Mouse (Mus musculus): Measurements from ENCODE around the gene Tax1bp1. TPM values are rescaled to one million over a fixed set of nuclear protein-coding genes. Genes with fewer than 3 reads are reported as not detected.
A peak's percentile ranks its signal among the peaks of the same experiment; 100 is the strongest.

Tax1bp1 gene
- total RNA-seq, 4 experiments from 2014 or later, result 69.3 to 72.3 (median 71.7) TPM

DNA sequence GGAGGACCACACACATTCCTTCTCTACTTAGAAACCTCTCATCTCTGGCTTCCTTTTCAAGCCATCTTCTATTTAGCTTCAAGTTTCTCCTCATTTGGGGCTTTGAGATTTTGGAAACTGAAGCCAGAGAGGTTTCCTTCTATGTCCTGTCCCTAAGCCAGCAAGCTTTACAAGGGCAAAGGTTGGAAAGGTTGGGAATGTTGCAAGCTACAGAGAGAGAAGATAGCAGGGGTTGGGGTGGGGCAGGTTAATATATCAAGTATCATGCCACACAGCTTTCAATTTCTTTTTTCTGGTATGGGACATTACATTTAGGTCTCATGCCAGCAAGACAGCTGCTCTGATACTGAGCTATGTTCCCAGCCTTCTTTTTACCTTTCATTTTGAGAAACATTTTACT, 8.2 kb upstream of the Tax1bp1 start:
- DNase-seq (ENCODE audit: low spot score in 2 of 2), result no peak

DNA sequence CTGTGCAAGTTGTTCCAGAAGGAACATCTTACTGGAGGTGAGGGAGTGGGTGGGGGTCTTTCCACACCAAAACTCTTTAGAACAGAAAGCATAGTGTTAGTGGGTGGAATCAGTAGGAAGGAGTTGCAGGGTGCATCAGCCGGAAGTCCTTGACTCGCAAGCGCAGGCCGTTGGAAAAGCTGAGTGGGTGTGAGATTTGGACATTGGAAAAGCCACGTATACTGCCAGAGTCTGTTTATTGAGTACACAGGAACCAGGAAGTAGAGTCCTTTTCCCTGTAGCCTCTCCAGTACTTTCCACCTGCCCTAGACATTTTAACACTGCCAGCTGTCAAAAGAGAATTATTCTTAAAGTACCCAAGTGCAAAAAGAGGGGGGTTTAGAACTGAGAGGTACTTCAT, 5.7 kb upstream of the Tax1bp1 start:
- no peak for DNase-seq (ENCODE audit: low spot score in 2 of 2)

DNA sequence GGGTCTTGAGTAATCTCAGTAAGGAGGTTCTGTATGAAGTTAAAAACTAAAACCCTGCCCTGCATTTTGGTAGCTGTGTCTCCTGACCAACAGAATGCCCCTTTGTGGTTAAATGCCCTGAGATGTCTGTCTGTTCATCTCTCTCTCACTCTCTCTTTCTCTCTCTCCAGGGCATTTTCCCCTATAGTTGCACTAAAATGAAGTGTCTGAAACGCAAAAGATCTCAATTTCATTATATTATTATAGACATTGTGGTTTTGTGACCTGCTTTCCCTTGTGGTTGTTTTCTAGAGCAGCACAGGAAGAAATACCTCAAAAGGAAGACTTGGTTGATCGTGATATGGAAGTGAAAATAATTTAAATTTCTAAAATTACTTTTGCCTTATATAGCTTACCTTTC, 966 bp upstream of the Tax1bp1 start:
- DNase-seq (ENCODE audit: low spot score in 2 of 2), result no peak

DNA sequence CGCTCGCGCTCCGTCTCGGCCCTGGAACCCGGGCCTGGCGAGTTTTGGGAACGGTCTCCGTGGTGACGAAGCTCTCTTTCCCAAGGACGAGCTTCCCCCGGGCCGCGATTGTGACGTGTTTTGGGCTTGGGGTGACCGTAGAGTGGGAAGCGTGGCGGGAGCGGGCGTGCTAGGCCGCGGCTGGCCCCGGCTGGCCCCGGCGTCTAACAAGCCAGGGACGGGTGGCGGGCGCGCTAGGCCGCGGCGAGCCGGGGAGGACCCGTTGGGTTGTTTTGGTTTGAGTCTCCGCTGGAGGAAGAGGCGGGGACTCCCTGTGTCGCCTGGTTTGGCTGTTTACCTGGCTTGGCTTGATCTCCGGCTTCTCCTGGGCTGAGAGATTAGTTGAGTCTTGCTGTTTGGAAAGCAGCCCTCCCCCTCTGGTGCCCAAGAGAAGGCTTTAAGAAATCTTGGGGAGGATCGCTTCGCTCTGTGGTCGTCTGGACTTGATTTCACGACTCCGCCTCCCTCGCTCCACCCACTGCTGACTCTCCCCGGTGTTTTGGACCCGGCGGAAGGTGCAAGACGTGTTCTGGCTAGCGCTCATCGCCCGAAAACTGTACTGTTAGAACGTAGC, 474 bp downstream of the Tax1bp1 start:
- DNase-seq (ENCODE audit: low spot score in 2 of 2), result peak; percentile 42 to 47

DNA sequence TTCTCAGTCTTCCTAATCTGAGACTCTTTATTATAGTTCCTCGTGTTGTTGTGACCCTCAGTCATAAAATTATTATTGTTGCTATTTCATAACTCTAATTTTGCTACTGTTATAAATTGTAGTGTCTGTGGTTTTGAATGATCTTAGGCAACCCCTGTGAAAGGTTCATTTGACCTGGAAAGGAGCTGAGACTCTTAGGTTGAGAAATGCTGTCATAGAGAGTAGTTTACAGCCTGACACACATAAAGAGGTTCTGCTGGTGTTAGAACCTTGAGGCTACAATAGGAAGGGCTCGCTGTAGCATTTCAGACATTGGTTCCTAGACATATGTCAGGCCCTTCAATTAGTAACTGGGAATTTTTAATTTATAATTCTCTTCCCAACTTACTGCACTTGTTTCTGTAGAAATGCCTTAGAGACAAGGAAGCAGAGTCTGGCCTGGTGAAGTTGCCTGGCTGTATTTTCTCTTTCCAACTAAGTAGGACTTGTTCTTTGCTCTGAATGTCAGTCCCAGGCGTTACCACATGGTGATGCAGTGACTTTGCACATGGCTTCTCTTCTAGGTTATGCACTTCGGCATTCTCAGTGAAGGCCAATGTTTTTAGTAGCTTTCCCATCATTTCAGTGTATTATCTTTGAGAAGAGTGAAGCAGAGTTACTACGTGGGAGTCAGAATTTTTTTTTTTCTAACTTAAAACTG, 4.1 kb downstream of the Tax1bp1 start:
- no peak for DNase-seq (ENCODE audit: low spot score in 2 of 2)

DNA sequence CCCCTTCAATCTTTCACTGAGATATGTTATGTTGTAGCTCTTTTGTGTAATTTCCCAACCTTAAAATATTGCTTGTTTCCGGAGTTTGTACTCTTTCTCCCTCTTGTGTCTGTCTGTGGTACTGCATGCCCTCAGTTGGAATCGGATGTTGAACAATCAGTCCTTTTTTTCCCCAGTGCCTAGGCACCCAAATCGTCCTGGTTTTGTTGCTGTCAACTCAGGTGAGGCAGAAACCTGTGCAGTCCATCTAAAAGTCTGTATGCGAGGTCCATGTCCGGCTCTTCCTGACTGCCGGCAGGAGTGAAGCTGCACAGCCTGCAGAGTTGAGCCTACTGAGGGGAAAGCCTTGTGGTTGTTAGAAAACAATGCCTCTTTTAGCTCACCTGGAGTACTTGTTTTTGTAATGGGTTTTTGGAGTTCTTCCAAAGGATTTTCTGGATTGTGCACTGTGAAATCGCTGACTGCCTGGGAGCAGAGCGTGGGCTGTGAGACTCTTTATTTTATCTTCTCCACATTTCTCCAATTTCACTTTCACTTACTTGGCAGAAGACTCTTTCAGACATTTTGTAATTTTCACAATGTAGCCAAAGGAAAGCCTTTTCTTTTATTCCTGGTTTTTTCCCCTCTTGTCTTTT, 11.4 kb downstream of the Tax1bp1 start:
- DNase-seq (ENCODE audit: low spot score in 2 of 2), result peak; percentile 24 to 35

DNA sequence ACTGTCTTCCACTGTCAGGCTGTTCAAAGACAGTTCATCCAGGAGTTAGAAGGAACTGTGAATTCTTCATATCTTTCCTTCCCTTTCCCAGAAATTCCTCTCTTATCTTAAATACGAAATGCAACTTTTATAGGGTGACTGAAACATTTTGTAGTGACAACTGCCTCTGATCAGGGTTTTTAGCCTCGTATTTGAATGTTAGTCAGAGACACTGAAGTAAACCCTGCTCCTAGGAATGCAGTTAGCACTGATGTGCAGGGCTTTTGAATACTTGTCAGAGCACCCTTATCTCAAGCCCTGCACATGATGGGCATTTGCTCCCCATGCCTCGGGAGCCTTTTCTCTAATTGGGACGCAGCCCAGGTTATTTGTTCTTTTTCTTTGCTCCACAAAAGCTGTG, 16.8 kb downstream of the Tax1bp1 start:
- DNase-seq (ENCODE audit: low spot score in 2 of 2), result no peak

DNA sequence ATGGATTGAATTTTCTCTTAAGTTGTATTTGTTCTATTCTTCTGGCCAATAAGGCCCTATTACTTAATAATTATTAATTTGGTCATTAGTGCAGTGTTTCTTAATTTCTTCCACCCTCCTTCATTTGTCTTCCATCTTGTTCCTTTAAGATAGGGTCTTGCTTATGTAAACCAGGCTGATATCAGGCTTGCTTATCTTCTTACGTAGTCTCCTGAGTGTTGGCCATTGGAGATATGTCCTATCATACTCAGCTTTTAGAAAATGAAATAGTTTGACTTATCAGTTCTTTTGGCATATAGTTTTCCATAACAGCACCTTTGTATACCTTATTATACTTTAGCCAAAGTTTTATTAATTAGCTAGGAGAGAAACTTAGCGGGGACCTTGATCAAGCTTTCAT, 21.1 kb downstream of the Tax1bp1 start:
- DNase-seq (ENCODE audit: low spot score in 2 of 2), result no peak

DNA sequence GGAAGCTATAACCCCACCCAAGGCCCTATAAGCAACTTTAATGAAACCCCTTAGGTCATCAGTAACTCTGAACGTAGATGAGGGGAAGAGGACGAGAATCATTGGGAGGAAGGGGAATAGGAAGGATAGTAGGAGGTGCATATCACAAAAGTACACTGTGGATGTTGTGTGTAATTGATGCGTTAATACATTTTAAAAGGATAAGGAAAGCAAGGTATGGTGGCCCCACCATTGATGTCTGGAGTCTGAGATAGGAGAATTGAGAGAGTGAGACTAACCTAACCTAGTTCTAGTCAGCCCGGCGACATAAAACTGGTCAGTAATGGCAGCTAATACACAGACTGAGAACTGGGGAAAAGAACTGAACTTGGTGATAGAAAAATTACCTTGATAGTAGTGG, 39.3 kb downstream of the Tax1bp1 start:
- no peak for DNase-seq (ENCODE audit: low spot score in 2 of 2)

DNA sequence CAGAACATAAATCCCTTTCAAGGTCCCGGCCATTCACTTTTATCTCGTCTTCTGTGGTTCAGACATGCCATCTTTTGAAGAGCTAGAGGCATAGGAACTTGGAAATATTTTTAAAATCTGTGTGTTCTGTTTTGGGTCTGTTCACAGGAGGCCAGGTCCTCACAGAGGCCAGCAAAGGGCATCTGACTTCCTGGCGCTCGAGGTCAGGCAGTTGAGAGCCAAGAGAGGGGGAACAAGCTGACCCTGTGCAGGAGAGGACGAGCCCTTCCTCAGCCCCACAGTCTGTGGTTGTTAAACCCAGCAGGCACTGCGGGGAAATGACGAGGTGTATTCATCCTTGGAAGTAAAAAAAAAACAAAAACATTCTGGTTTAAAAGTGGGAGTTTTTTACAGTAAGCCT, 51.7 kb downstream of the Tax1bp1 start:
- DNase-seq (ENCODE audit: low spot score in 2 of 2), result no peak

DNA sequence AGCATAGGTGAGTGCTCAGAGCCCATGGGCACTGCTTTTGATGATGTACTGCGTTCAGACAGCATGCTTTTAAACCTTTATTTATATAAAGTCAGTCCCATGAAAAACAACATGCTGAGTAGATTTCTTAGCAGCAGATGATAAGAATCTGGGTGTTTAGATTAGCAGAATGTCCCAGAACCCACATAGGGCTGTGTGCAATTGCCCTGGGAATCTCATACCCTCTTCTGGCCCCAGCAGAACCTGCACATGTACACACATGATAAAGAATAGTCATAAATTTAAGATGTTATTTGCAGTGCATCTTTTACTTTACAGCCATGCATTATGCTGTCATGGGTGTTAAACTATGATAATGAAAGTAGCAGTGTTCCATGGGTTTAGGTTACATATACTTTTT, 57.3 kb downstream of the Tax1bp1 start:
- no peak for DNase-seq (ENCODE audit: low spot score in 2 of 2)

DNA sequence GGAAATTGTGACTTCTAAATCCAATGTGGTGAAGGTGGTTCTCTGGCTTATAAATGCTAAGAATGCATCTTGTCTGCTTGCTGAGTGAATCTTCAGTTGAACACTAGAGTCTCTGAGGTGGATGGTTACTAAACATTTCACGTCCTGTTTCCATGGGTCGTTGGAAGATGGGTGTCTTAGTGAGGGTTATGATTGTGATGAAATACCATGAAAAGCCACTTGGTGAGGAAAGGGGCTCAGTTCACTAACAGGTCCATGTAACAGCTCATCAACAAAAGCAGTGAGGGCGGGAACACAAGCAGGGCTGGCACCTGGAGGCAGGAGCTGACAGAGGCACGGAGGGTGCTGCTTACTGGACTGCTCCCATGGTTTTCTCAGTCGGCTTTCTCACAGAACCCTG, 59.6 kb downstream of the Tax1bp1 start:
- no peak for DNase-seq (ENCODE audit: low spot score in 2 of 2)

DNA sequence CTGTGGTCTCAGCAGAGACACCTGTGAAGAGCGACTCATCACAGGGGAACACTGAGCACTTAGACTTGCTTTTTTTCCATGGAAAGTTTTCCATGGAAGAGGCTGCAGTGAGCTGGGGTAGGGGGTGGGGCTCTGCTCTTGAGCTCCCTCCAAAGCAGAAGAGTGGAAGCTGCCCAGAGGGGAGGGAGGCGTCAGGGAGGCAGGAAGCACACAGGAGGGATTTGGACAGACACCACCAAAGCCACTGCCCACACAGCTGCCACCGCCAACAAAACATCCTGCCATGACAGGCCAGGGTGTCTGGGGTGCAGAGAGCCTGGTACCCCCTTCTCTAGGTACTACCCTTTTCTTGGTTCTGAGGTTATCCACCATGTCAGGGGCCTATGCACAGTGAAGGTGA, 61.8 kb downstream of the Tax1bp1 start:
- no peak for DNase-seq (ENCODE audit: low spot score in 2 of 2)

DNA sequence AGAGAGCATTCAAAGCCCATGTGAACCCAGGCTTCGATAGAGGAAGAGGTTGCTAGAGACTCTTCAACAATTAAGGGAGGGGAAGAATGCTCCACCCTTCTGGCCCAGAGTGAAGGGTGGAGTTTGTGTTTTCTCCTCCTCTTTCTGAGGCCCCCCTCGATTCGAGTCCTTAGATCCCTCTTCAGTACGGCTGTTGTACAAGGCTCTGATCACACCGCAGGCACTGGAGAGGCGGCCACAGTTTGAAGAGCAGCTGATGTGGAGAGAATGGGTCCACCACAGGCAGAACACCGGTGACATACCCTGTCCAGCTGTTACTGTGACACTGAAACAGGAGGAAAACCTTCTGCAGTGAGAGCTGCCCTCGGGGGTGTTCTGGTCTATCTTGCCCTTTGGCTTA, 62.4 kb downstream of the Tax1bp1 start:
- no peak for DNase-seq (ENCODE audit: low spot score in 2 of 2)

DNA sequence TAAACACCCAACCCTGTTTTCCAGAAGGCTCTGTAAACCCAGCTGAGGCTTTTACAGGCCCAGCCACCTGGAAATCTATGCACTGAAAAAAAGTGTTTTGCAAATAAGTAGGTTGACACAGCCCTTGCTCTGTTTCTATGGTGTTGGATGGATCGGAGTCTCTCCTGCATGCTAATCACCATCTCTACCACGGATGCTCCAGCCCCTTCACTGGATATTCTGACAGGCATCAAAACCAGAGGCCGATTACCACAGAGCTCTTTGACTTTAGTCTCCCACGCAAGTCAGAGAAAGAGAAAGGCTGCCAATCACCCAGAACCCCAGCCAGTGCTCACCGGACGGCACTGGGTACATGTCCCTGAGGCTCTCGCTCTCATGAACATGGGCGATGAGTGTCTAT, 63.5 kb downstream of the Tax1bp1 start:
- no peak for DNase-seq (ENCODE audit: low spot score in 2 of 2)

DNA sequence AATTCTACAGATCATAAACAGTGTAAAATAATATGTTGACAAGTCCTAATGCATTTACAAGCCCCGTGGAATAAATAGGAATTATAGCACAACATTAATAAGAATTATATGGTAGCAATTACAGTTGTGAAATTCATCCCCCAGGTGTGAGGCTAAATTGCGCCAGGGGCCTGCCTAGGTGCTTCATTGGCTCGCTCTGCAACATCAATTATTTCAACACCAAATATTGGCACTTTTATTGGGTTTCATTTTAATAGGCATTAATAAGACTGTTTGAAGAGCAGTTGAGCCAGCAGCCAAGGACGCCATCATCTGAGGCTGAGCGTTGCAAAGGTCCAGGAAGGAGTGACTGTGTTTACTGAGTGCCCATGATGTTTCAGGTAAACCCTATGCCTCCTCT, 65.0 kb downstream of the Tax1bp1 start:
- no peak for DNase-seq (ENCODE audit: low spot score in 2 of 2)

DNA sequence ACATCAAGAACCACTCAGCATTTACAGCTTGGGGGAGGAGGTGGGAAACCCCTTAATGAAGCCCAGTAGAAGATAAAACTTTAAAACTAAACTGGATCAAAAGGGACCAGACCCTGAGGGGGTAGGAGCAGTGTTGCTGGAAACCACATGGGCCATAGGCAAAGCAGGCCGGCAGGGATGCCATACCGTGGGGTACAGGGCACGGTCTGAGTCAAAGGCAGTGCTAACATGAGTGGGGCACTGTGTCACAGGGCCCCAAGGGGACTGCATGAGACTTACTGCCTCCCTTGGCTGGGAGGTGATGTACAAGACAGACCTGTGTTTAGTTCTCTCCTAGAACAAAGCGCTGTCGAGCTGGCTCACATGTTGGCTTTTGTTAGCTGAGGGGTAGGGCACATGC, 66.0 kb downstream of the Tax1bp1 start:
- no peak for DNase-seq (ENCODE audit: low spot score in 2 of 2)

DNA sequence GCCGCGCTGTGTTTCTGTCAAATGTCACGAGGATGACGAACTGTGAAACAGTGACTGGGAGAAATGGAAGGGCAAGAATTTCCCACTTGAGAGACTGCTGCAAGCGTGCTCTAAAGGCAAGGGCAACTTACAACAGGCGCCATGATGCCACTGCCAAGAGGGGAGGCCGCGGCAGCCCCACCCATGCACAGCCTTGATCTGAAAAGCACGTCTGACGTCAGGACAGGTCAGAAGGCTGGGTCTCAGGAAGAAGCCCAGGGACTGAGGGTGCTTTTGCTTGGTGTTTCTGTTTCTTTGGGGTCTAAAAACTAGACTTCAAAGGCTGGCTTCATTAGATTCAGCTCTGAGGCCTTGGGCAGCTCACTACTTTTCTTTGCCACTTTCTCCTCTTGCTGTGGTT, 76.8 kb downstream of the Tax1bp1 start:
- no peak for DNase-seq (ENCODE audit: low spot score in 2 of 2)

DNA sequence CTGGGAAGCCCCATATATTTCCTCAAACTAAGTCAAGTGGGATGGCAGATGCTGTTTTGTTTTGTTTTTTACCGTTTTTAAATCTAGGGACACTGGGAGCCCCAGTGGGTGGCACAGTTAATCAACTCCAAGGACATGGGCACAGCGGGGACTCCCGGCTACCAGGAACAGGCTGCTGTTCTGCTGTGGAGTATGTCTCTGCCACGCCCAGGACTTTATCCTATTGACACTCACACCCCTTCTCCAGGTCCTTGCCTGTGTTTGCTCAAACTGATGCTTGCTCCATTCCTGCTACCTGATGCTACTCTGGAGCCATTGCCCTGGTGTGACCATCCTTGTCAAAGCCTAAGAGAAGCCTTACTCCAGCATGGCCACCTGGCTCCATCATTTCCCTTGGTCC, 77.3 kb downstream of the Tax1bp1 start:
- DNase-seq (ENCODE audit: low spot score in 2 of 2), result no peak

DNA sequence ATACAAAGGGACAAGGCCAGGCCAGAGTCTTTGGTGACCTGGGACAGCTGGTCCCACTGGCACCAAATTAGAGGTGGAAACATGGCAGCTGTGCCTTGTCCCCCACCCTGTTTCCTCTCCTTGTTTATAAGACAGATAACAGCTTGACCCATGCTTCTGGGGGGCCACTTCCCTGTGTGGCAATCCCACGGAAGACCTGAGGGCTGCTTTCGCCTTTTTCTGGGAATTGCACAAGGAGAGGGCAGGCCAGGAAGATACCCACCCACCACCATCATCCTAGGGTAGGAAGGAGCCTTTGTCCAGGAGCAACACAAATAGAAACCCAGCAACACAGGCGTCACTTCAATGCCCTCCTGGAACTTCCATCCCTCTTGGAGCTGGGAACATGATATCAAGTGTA, 78.9 kb downstream of the Tax1bp1 start:
- no peak for DNase-seq (ENCODE audit: low spot score in 2 of 2)

DNA sequence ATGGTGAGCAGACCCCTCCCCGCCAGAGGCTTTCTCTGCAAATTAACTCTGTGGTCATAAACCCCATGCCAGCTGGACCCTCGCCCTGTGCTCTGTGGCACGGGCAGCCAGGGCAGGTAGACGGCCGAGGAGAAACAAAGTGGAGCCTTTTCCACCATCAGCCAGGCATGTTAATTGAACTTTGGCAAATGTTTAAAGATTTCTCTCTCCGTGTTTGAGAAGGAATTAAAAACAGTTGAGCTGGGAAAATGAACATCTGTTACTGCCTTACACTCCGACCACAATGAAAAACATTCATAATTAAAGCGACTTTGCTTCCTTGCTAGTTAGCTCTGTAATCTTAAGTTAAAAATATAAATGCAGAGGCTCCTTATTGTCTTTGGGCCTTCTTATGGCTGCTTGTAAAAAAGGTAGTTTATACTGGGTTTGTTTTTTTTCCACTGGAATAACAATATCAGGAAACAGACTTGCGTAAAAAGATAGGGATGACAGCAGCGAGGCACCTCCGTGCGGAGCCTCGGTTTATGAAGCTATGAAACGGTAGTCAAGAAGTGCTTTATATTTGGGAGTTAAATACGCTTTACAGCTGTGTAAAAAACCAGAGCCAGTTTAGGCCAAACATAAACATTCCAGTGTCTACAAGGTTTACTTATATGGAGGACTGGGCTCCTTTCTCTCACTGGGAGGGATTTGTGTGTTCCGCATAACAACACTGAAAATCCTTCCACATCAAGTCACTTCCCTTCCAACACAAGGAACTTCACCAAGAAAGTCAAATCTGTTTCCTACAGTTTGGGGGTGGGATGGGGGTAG, 81.7 kb downstream of the Tax1bp1 start:
- DNase-seq (ENCODE audit: low spot score in 2 of 2), result no peak

DNA sequence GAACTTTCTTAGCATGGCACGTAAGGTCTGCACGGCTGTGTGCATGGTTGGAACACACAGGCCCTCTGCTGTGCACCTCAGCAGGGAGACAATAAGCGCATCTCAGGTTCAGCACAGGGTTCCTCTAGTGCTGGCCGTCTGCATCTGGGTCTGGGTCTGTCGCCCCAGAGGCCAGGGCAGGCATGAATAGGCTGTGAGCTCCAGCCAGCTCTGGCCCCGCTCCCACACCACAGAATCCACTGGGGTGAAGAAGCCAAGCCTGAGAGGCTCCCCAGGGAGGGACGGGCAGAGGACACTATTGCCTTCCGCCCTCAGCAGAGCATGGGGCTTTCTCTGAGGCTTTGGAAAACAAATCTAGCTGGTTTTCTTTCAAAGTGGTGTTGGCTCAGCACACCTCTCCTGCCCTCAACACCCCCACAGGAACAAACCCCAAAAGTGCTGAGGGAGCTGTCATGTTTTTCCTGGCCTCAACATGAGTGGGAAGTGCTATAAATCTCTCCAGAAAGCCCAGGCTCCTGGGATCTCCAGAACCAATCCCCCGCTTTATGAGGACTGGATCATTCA, 82.6 kb downstream of the Tax1bp1 start:
- peak in 1 of 2 experiments; percentile 15 for DNase-seq (ENCODE audit: low spot score in 2 of 2)
